Mouse (Mus musculus) embryo, embryonic 10 days (tissue): ENCODE measurements at regions not wholly inside any gene's neighbourhood (a gene's known extent, or its start where the extent isn't known, plus 50 kb on each side); places are given as distances from the start of the nearest gene placed in this dataset.

Experiments
- DNase-seq: peaks from one replicate; pipeline ENCODE4 v3.0.0-alpha.2; 2015; ENCODE audit warnings: low spot score

- no peak for DNase-seq
Measured at GRCm38 (mm10) chr9:84673327-84673726, 639.2 kb upstream of the Gm11114 start.

GRCm38 (mm10) chr9:84678416-84678815, 634.2 kb upstream of the Gm11114 start:
- no peak for DNase-seq

- DNase-seq, result no peak
Measured at GRCm38 (mm10) chr9:84718615-84719191, 593.9 kb upstream of the Gm11114 start.

GRCm38 (mm10) chr9:84719396-84719795, 593.2 kb upstream of the Gm11114 start:
- no peak for DNase-seq

GRCm38 (mm10) chr9:84720454-84720853, 592.1 kb upstream of the Gm11114 start:
- no peak for DNase-seq

- no peak for DNase-seq
Measured at GRCm38 (mm10) chr9:84739266-84739665, 573.3 kb upstream of the Gm11114 start.

- no peak for DNase-seq
Measured at GRCm38 (mm10) chr9:84740336-84740735, 572.2 kb upstream of the Gm11114 start.

- DNase-seq, result no peak
Measured at GRCm38 (mm10) chr9:84754332-84754731, 558.2 kb upstream of the Gm11114 start.

GRCm38 (mm10) chr9:84754828-84755227, 557.7 kb upstream of the Gm11114 start:
- no peak for DNase-seq

- DNase-seq, result no peak
Measured at GRCm38 (mm10) chr9:84774348-84774747, 538.2 kb upstream of the Gm11114 start.

GRCm38 (mm10) chr9:84775190-84775589, 537.4 kb upstream of the Gm11114 start:
- no peak for DNase-seq

- DNase-seq, result no peak
Measured at GRCm38 (mm10) chr9:84779125-84779524, 533.4 kb upstream of the Gm11114 start.

- no peak for DNase-seq
Measured at GRCm38 (mm10) chr9:84825768-84826167, 486.8 kb upstream of the Gm11114 start.

GRCm38 (mm10) chr9:84828934-84829333, 483.6 kb upstream of the Gm11114 start:
- DNase-seq, result no peak

- DNase-seq, result peak; percentile 5
Measured at GRCm38 (mm10) chr9:84830639-84831038, 481.9 kb upstream of the Gm11114 start.

- no peak for DNase-seq
Measured at GRCm38 (mm10) chr9:84837498-84837897, 475.1 kb upstream of the Gm11114 start.

GRCm38 (mm10) chr9:84844021-84844420, 468.6 kb upstream of the Gm11114 start:
- no peak for DNase-seq

GRCm38 (mm10) chr9:84861600-84861999, 451.0 kb upstream of the Gm11114 start:
- DNase-seq, result no peak

- DNase-seq, result no peak
Measured at GRCm38 (mm10) chr9:84863431-84863830, 449.1 kb upstream of the Gm11114 start.

GRCm38 (mm10) chr9:84894148-84894547, 418.4 kb upstream of the Gm11114 start:
- no peak for DNase-seq

GRCm38 (mm10) chr9:84896073-84896472, 416.5 kb upstream of the Gm11114 start:
- DNase-seq, result no peak

- no peak for DNase-seq
Measured at GRCm38 (mm10) chr9:84900643-84901042, 411.9 kb upstream of the Gm11114 start.

GRCm38 (mm10) chr9:84906244-84906643, 406.3 kb upstream of the Gm11114 start:
- no peak for DNase-seq

GRCm38 (mm10) chr9:84913321-84913720, 399.3 kb upstream of the Gm11114 start:
- no peak for DNase-seq

GRCm38 (mm10) chr9:84922306-84922705, 390.3 kb upstream of the Gm11114 start:
- no peak for DNase-seq
